Mouse (Mus musculus) retina, postnatal 1 day (tissue): Measurements from ENCODE around the gene Ptprt.

Experiments used
- DNase-seq: peaks from one replicate; pipeline ENCODE4 v3.0.0-alpha.2; 2012

Gene Ptprt

DNA sequence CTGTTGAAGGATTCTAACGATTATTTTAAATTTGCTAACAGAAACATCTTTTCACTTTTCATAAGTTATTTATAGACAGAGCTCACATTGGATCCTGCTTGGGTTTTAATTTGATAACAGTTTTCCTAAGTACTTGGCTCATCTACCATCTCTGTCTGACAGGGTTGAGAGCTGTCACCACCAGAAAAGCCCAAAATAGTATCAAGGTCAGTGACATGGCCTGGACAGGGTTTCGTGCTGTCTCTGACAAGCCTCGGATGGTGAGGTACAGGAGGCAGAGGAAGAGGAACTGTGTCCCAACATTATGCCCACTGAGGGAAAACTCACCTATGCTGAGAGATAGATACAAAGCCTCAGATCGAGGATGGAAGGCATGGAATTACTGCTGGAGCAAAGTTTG is 79.3 kb downstream of the Ptprt start:
- no peak for DNase-seq

DNA sequence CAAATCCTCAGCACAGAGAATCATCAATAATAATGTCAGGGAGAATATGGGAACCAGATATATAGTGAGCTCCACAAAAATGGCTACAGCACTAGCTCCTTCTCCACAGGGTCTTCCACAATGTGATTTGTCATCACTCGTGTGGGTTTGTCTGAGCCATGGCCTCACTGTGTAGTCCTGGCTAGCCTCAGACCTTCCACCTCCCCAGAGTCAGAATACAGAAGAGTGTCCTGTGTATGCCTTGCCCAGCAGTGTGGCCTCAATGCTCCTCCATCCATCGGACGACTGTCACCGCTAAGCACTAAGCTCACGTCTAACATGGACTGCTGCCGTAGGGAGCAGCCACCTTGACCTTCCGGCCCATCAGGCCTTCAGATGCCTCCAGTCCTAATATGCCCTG is 83.1 kb downstream of the Ptprt start:
- no peak for DNase-seq

DNA sequence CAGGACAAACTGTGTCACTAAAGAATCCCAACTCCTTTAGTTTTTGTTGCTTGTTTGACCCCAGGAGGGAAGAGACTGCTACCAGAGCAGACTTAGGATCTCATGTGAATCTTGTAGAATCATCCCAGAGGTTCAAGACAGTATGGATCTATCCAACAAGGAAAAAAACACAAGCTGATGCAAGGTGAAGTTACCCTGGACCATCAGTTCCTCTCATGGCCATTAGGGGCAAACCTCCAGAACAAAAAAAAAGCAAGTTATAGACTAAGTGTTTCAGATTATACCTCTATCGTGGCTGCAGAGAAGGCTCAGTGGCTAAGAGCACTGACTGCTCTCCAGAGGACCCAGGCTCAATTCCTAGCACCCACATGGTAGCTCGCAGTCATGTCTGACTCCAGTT is 88.1 kb downstream of the Ptprt start:
- DNase-seq = no peak

DNA sequence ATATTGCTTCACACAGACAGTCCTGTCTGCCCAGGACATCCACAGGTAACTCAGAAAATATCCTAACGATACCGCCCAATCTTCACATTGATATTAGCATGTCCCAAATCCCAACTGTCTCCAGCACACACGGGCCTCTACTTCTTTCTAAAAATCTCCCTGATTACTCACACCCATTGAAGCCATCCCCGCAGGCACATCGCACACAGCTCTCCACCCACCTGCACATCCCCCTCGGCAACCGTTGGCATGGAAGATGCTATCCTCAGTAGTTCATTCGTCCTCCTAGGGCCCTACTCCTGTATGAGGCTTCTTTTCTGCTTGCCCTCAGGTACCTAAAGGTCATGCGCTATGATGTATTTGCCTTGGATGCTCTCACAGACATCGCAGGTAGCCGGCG is 89.9 kb downstream of the Ptprt start:
- no peak for DNase-seq

DNA sequence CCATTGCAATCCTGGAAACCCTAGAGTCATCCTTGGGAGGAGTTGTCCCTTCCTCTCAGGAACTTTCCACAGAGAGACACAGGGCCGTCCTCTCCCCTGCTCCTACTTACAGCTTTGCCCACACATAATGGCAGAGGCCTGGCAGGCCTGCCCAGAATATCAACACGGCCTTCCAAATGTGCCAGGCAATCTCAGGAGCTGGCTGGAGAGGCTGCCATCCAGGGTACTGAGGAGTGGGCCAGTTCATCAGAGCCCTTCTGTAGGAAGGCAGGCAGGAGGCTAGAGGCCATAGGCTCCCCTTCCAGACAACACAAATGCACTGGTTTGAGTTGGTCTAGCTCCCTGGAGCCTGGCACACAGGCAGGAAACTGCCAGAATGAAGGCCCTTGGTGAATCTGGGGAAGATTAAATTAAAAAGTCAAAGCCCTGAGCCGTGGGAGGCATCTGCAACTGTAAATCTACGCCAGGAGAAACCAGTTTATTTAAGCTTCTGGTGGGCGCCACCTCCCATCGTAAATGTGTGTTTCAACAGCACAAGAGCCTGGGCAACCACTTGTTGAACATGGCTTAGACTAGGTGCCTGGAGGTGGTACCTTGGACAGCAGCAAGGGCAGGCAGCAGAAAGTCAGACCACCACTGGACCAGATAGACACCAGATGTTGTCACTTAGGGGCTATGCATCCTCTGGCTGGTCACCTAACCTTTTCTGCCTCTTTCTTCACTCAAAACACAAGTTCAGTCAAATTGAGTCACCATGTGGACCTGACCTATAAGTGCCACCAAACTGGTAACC is 92.4 kb downstream of the Ptprt start:
- DNase-seq = no peak

DNA sequence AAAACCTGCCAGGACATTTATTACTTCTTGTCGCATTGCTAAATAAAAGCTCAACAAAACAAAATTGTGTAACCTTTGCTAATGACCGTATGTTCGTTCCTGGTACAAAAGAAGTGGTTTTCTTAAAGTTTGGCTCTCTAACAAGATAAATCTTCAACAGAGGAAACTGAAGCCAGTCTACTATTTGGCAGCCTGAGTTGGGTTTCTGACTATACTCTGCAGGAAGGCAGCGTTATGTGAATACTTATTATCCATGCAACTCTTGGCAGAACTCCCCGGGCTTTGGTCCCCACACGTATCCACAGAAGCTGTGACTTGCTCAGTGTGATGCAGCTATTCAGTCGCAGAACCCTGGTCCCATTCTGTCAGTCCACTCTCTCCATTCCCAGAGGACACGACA is 112.6 kb downstream of the Ptprt start:
- DNase-seq = no peak

DNA sequence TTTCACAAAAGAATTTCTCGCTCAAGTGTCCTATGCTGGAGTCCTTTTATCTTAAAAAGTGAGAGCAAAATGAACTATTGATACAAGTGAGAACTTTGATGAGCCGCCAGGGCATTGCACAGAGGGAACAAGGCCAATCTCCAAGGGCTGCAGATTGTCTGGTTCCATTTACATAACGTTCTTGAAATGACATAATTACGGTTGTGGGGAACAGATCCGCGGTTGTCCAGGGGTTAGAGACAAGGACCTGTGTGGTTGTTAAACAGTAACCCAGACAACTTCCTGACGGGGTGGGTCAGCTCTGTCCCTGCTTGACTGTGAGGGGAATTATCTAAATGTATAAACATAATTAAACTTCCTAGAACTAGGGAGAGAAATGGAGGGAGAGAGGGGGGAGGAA is 129.3 kb downstream of the Ptprt start:
- DNase-seq = peak; percentile 23

DNA sequence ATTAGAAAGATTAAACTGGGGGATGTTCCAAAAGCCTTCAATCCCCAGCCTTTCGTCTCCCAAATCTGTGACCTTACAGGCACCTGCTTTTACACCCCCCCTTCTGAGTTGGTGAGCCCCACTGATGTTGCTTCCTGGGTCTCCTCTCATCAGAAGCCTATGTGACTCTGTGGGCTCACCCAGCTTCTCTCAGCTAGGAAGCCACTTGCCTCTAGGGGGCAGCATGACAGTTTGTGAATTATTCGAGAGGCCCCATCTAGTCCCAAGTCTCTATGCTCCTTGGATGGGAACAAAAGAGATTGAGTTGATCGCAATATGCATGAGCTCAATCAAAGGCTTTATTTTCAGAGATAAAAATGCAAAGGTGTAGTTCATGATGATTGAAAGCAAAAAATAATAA is 132.0 kb downstream of the Ptprt start:
- DNase-seq = peak; percentile 31

DNA sequence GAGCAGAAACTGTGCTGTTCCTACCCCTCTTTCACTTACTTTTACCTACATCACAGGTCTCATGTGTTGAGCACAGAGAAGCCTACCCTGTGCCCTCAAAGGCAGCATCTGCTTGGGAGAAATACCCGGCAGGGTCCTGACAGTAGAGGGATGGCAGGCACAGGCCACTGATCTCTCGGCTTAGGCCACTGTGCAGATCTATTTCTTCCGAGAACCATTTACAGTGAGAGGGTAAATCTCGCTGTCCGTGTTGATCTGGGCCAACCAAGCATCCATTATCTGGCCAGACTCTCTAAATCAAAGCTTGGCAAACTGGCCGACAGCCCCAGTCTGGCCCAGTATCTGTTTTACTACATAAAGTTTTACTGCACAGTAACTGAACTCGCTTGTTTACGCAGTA is 145.0 kb downstream of the Ptprt start:
- DNase-seq = no peak

DNA sequence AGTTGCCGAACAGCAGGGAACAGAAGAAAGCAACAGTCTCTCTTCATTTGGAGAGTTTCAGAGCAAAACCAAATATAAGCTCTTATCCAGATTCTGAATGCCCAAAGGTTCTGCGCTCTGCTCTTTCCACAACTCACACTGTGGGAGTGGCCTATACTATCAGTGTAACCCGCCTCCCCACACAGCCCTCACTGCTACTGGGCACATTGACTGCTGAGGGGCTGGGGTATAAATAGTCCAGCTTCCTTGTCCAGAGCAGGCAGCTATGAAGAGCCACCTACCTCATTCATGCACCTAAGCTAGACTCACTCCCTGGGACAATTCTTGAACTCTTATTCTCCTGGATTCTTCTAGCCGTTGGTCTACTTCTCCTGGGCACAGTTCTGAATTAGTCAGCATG is 147.9 kb downstream of the Ptprt start:
- DNase-seq = no peak

DNA sequence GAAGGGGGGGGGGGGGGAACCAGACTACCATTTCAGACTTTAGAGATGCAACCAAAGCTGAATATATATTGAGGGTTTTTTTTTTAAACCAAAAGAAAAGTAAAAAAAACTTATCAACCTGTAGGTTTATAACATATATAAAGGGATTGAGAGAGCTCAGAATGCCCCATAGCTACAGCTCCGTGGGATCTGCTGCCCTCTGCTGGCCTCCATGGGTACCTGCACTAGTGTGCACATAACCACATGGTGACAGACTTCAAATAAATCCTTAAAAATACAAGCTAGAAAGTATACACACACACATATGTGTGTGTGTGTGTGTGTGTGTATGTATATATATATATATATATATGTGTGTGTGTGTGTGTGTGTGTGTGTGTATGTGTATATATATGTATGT is 148.9 kb downstream of the Ptprt start:
- no peak for DNase-seq

DNA sequence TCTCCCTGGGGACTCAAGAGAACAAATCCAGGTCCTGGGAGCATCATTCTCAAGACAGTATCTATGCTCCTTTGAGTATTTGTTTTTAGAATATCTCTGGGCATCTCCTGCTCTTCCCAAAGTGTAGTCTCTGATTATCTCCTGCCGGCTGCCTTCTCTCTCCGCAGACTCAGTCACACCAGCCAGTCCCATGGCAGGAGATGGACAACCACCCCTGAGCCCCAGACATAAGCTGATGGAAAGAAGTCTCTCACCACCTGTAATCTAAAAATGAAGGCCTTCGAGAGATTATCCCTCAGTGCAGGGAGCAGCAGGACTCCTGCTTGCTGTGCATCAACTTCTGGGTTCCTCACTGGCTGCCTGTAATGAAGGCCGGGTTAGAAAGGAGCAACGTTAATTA is 151.9 kb downstream of the Ptprt start:
- no peak for DNase-seq

DNA sequence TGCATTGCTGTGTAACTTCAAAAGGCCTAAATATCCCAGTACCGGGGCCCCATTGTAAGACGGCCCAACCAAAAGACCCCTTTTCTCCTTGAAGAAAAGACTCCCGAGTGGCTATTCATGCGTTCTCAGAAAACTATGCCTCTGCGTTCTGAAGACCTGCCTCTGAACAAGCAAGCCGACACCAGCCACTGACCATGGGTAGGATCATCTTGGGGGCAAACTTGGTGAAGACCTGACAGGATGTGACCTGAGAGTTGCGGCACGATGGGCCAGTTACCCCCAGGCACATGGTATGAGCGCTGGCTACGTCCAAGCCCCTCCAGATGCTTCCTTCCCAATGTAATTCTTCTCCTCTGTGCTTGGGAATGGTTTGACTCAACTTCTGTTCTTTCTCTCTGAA is 153.3 kb downstream of the Ptprt start:
- no peak for DNase-seq

DNA sequence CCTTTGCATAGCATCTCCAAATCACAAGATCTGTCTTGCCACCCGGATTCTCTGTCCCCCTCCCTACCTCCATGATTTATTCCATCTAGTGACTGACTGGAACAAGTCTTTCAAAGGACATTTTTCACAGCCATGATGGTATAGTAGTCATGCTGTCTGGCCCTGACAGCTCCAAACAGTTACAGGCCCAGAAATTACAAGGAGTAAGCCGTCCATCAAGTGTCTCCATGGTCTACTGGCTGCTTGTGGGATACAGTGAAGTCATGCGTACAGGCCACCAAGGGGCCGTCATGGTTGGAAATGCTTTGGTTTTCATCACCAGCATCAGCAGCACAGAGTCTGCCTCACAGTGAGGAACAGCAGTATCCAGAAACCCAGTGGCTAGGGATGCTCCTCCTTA is 156.1 kb downstream of the Ptprt start:
- no peak for DNase-seq

DNA sequence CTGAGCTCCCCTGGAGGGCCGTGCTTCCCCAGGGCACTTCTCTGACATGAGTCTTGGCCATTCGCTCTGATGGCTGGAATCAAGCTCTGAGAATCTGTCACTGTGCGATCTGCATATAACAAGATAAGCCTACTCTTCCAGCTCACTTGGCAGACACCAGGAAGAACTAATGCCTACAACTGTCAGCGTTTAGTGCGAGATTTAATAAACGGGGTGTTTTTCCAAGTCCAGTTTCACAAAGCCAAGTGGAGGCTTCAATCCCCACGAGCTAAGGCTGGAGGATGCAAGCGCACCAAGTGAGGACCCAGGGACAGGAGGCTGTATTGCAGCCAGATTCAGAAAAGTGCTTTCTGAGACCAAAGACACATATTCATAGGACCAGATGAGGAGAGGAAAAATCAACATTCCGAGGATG is 161.4 kb downstream of the Ptprt start:
- DNase-seq = peak; percentile 47

DNA sequence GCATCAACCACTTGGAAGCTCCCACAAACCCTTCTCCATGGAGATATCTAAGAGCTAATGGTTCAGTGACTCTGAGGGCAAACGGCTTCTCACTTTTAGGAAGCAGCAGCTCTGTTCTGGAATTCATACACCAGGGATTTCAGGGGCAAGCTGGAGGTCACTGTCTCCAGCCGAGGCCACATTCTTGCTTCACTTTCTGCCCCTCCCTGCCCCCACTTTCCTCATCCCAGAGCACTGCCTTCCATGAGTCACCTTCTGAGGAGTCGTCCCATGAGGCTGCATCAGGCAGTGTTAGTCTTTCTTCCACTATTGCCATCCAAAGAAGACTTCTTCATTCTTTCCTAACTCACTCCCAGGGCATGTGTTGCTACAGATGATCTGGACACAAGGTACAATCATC is 162.8 kb downstream of the Ptprt start:
- DNase-seq = no peak

DNA sequence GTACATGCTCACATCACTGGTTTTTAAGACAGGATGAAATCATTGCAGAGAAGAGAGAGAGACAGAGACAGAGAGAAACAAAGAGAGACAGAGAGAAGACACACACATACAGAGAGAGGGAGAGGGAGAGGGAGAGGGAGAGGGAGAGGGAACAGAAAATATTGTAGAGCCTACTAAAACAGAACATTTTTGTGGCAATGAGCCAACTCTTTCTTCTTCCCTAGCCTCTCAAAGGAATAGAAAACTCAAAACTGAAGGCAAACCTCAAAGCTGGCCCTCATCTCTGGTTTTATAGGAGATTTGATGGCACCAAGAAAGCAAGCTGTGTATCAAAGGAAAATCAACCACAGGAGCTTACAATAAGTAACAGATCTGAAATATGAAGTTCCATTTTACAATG is 176.9 kb downstream of the Ptprt start:
- DNase-seq = no peak

DNA sequence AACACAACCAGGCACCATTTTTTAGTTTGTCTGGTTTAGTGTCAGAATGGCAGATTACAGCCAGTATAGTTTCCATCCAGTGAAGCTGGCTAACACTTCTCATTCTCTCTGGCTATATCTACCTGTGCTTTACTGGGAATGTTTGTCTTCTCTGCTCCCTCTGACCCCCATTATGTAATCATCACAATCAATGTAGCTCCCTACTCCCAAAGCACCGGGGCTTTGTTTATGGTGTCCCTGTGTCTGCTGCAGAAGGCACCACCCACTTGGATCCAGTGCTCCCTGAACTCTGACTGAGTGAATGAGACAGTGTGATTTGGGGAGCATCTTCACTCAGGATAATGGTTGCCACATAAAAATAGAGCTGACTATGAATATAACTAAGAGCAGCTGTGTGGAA is 217.8 kb downstream of the Ptprt start:
- no peak for DNase-seq

DNA sequence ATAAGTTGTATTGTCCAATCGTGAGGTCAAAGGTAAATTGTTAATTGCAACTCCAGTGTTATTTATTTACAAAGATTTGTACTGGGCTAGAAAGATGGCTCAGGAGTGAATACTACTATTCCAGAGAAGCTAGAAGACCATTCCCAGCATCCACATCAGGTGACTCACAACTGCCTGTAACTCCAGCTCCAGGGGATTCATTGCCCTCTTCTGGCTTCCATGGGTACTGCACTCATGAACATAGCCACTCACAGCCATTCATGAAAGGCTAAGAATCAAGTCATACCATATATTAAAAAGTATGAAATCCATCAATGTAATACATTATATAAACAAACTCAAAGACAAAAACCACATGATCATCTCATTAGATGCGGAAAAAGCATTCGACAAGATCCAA is 224.3 kb downstream of the Ptprt start:
- peak; percentile 14 for DNase-seq

DNA sequence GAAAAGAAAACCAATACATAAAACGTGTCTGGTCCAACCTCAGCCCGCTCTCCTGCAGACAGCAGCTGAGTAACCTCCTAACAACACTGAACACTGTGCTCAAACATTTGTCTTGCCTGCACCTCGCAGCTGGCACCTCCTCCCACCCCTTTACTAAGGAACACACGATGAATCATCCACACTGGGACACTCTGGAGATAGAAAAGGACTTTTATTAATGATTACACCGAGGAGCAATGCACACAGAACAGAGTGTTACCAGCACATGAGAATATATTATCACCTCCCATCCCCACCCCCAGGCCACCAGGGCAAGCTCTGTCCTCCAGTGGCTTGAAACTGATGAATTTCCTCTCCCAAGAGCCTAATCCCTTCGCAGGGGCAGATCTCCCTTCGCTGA is 230.8 kb downstream of the Ptprt start:
- no peak for DNase-seq

DNA sequence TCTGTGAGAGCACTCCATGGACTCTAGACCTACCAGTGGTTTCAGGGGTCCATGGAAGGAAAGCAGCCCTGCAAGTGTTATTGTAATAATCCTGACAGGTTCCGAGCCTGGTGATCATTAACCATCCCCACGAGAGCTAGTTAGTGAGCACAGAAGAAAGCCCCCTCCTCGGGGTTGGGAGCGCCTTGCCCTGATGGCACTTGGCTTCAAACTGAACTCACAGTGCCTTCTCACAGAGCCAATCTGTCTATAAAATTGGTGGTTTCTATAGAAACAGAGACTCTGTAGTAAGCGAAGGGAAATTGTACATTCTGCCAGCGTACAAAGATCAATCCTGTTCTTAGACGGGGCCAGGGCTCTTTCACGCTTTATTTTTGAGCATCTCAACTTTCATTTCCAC is 234.8 kb downstream of the Ptprt start:
- DNase-seq = no peak

DNA sequence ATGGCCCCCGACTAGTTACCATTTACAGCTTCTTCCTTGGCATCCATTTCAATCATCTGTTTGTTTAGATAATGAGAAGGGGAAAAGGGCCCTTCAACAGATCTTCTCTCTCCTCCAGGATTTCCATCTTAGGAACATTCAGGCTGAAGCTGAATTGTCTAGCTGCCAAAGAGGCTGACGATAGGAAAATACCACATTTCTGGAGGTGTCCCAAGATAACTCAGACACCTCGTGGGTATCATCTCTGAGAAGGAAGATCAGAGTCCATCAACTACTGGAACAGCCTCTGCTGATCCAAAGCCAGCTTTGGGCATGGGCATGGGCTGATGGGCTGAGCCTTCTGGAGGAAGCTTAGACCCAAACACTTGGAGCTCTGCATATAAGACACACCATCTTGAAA is 242.8 kb downstream of the Ptprt start:
- no peak for DNase-seq

DNA sequence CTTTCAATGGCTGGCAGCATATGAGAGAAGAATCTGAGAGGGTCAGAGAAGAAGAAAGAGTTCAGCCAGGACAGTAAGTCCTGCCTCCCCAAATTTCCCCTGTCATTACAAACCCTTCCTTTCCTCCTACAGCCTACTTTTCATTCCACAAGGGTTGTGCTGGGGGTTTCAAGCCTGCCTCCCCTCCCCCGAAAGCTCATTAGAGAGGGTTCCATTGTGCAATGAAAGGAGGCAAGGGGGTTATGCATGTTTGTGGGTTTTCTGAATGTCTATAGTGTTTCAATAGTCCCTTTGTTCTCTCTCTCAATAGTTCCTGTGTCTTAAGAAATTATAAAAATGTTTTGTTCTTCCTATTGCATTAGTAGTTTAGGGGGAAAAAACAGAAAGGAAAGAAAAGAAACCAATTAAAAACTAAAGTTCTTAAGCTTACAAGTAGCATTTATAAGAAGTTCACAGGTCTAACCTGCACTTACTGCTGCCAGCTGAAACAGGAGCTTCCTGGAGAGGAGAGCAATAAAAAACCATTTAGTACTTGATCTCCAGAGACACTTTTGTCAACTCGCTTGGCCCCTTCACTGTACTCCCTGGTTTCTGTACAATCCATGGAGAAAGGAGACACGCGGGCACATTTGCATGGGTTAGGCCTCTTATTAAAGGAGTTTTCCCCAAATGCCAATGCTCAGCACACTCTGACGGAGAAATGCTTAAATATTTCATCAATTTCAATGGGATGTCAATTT is 247.7 kb downstream of the Ptprt start:
- DNase-seq = peak; percentile 92

DNA sequence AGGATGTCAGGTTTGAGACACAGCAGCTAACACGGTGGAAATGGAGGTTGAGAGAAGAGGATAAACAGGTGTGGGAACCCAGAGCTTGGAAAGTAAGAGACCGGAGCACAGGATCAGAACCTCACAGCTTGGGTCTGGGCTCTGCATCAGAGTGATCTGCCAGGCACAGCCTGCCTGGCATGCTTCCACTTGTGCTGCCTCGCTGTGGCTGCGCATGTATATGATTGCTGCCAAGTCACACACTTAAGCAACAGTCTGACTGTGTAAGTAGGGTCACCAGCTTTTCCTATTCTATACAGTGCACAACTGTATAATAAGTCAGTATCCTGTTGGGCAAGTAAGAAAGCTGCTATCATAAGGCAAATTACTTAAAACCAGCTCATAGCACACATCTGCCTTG is 249.9 kb downstream of the Ptprt start:
- no peak for DNase-seq

DNA sequence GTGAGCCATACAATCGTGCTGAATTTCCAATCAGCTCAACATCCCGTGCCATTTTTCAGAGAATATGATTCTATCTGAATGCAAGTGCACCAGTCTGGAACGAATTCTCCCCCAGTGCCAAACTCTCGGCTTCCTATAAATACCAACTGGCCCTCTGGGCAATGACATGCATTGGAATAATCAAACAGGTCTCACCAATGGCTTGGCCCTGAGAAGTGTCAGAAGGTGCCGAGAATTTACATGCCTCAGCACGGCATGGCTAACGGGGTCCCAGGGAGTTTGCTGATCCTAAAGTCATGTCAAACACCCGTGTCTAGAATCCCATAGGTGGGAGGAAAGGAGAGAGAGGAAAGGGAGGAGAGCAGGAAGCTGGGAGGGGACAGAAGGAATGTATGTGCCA is 251.7 kb downstream of the Ptprt start:
- no peak for DNase-seq
